Mouse (Mus musculus) cerebellum, postnatal 4 days (tissue): ENCODE results near the gene Gmfg.

Source experiments
- DNase-seq, 2 experiments: peaks; one replicate each; pipeline ENCODE4 v3.0.0; 2022; ENCODE audit warnings: low spot score in 2 of 2, mixed read lengths in 1 of 2

Gene Gmfg

DNA sequence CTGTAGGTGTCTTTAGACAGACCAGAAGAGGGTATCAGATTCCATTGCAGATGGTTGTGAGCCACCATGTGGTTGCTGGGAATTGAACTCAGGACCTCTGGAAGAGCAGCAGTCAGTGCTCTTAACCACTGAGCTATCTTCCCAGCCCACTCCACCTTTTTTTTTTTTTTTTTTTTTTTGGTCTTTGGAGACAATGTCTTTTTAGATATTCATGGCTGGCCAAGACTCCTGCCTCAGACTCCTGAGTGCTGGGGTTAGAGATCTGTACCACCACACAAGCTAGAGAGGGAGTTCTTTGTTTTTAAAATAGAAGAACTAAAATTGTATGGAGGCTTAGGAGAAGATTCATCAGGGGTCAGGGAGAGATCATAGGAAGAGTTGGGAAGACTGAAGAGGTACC, 717 bp downstream of the Gmfg start:
- no peak for DNase-seq

DNA sequence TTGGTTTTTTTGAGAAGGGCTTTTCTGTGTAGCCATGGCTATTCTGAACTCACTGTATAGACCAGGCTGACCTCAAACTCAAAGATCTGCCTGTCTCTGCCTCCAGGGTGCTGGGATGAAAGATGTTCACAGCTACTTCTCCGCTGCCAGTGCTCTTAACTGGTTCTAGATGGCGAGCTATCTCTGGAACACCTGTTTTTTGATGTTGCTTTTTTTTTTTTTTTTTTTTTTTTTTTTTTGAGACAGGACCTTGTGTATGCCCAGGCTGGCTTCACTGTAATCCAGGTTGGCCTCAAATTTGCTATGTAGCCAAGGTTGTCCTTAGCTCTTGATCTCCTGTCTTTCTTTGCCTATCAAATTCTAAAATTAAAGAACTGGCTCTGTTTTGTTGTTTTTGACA, 1.5 kb downstream of the Gmfg start:
- DNase-seq = no peak

DNA sequence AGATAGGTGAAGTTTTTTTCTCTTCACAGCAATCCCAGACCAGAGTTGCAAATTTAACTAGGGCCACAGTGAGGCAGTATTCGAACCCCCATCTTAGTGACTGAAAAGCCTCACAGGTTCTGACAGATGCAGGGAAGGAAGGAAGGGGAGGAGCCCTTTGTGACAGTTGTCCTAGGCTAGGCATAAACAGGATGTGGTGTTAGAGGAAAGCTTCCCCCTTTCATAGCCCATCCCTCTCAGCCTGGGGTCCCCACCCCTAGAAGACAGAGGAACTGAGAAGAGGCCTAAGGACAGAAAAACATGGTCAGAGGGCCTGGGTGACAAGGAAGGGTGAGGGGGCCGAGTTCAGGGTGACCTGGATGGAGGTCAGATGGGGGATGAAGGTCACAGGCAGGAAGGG, 3.5 kb downstream of the Gmfg start:
- DNase-seq = no peak

DNA sequence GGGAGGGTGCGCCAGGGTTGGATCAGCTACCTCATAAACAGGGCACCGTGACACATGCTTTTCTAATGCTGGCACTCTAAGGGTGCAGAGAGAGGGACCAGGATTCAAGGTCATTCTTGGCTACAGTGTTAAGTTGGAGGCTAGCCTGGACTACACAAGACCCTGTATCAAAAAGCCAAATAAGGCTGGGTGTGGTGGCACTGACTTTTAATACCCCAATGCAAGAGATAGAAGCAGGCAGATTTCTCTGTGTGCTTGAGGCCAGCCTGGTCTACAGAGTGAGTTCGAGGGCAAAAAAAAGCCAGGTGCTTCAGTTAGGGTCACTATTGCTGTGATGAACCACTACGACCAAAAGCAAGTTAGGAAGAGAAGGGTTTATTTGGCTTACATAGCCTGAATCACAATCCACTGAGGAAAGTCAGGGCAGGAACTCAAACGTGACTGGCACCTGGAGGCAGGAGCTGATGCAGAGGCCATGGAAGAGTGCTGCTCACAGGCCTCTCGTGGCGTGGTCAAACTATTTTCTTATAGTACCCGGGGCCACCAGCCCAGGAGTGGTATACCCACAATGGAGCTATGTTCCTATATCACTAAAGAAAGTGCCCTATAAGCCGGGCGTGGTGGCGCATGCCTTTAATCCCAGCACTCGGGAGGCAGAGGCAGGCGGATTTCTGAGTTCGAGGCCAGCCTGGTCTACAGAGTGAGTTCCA, 4.7 kb downstream of the Gmfg start:
- no peak for DNase-seq

DNA sequence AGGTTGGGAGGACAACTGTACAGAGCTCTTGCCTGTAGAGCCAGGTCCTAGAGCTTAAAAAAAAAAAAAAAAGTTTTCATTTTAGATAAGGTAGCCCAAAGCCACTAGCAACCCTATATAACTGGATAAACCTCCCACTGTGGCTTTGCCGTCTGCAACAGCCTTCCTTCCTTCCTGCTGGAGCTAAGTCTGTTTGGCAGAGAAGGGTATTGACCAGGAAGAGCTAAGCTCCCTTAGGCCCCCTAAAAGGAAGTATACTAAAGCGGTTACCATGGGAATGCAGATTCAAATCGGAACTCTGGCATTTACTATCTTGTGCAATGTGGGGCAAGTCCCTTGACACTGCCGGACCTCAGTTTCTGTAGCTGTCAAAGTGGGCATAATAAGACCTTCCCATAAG, 5.4 kb downstream of the Gmfg start:
- DNase-seq = no peak

DNA sequence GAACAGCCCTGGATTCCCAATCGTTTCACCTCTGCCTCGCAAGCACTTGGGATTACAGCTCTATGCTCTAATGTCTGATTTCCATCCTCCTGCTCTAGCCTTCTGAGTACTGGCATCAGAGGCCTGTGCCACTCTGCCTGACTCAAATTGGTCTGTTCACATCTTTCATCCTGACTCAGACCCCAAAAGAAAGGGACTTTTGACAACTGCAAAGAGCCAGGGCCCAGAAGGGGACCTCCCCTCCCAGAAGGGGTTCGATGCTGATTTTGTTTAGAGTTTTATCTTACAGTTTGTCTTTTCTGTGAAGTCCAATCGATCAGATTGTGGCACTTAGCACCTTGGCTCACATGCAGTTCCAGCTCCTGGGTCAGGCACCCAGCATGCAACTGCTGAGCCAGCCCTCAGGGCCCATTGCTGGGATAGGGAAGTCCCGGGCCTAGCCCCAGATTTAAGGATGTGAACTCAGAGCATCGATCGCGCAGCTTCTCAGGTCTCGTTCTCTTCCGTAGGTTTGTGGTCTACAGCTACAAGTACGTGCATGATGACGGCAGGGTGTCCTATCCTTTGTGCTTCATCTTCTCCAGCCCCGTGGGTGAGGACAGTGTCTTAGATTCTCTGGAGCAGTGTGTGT, 7.2 kb downstream of the Gmfg start:
- DNase-seq = no peak

DNA sequence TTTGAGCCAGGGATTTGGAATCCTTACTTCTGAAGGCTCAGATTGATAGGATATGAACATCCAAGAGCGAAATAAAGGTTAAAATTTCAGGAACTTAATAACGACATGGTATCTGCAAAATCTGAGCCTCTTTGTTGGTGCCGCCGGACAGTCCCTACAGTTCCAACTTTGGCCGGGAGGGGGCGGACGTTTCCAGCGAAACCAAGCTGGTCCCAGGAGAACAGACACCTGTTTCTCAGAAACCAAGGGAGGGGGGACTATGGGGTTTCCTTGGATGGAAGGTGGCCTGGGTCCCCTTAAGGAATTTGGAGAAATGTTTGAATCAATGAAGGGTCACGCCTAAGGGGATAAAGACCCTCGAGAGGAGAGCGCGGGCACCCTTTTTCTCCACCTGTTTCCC, 9.2 kb downstream of the Gmfg start:
- DNase-seq = peak; percentile 91 to 94

DNA sequence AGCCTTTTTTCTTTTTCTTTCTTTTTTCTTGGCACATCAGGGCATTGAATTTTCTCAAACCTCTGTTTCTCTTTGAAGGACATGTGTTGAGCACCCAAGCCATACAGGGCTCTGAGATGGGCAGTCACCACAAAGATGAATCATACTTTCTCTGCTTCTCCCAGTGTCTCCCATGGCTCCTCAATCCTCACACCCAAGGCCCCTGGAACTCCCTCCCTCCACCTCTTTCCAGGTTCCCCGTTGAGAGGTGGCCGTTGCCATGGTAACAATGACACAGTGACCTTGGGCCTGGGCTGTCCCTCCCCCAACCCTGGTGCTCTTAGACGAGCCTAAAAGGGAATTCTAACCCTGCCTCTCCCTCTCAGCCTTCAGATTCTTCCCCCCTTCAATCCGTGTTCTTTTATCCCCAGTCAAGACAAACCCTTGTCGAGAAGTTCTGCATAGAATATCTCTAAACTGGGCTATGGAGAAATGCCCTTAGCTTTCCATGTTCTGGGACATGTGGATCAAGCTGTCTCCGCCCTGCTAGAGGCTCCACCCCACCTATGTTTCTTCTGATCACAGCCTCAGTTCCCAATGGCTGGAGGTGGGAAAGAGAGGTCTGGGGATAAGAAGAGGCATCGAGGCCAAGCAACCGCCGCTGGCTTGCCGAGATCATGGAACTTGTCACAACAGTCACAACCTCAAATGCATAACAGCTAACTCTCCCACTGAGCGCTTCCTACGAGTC, 10.0 kb downstream of the Gmfg start:
- DNase-seq = peak in 1 of 2 experiments; percentile 34

DNA sequence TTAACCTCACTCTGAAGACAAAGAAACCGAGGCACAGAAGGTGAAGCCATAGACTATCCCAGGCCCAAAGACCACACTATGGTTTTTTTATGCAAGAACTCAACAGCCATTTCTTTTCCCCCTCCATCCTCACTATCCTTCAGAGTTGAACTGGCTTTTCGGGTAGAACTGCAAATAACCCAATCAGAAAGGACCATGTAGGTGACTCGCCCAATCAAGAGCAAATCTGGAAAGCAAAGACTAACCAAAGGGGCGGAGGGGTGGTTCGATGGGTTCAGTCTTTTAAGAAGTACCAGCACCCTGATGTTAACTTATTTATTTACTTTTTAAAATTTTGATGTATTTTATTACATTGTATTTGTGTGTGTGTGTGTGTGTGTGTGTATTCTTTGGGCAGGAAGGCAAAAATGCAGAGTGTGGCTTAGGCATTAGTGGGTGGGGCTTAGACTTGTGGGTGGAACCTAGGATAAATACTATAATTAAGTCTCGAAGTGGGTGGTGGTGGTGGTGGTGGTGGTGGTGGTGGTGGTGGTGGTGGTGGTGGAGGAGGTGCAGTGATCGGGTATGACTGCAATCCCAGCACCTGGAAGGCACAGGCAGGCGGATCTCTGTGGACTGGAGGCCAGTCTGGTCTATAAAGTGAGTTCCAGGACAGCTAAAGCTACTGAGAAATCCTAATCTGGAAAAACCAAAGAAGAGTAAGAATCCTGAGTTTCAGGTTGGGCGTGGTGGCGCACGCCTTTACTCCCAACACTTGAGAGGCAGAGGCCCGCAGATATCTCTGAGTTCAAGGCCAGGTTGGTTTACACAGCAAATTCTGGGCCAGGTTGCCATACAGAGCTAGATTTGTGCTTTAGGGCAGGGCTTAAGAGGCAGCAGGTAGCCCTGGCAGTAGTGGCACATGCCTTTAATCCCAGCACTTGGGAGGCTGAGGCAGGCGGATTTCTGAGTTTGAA, 10.9 kb downstream of the Gmfg start:
- no peak for DNase-seq

DNA sequence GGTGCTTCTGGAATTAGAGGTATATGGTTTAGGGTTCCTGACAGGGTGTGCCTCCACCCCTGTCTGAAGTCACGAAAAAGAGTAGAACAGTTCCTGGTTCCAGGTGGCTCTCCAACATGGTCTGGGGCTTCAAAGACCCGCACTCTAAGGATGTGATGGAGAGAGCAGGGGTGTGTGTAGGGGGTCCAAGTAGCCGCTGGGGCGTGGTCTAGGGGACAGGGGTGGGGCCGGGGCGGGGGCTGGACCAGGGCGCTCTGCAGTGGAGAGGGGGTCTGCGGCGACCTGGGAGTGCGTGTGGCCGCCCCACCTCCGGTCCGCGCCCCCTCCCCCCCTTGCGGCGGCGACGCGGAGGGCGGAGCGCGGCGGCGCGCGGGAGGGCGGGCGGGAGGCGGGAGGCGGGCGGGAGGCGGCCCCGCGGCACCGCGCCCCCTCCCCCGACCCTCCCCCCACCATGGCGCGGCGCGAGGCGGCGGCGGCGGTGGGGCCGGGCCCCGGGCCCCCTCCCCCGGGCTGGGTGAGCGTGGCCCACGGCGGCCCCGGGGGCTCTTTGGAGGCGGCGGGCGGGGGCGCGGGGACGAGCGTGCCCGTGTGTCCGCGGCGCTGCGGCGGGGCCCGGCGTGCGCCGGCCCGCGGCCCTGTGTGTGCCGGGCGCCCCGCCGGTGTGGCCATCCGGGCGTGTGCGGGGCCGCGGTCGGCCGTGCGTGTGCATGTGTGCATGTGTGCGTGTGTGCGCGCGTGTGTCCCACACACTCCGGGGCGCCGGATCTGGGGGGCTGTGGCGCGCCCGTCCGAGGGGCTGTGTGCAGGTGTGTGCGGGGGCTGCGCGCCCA, 14.5 kb downstream of the Gmfg start, which contains the start of gene Lrfn1:
Lrfn1 (plus strand) TSS at position 450 of the 830 bp plus-strand sequence.
- DNase-seq = peak in 1 of 2 experiments; percentile 37

DNA sequence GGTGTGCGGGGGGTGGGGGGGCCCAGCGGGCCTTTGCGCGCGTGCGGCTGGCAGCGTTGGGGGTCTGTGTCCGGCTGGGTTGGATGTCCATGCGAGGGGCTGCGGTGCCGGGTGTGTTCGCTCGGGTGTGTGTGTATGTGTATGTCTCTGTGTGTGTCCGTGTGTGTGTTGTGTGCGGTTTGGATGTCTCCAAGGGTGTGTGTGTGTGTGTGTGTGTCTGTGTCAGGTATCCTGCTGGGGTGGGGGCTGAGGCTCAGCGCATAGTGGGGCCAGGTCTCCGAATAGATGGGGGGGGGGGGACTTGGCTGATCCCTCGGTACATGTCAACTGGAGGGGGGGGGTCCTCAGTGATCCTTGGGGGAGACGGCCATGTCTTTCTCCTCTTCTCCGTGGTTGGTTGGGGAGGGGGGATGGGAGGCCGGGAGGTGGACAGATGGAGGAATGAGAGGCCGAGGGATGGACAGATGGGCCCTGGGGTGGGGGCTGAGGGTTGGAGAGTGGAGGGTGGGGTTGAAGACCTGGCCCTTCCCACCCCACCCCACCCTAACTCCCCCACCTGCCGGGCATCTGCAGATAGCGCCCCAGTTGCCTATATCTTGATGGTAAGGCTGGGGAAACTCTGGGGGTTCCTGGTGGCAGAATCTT, 15.2 kb downstream of the Gmfg start:
- no peak for DNase-seq

DNA sequence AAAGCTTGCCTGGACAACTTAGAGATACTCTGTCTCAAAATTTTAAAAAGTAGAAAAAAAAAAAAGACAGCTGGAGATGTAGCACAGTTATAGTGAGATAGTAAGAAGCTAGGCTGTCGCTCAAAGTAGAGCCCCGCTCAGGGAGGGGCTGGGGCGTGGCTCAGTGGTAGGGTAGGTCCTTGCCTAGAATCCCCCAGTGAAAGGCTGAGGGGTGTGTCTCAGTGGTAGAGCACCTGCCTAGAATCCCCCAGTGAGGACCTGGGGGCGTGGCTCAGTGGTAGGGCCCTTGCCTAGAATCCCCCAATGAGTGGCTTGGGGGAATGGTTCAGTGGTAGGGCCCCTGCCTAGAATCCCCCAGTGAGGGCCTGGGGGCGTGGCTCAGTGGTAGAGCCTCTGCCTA, 23.1 kb downstream of the Gmfg start:
- DNase-seq = no peak

DNA sequence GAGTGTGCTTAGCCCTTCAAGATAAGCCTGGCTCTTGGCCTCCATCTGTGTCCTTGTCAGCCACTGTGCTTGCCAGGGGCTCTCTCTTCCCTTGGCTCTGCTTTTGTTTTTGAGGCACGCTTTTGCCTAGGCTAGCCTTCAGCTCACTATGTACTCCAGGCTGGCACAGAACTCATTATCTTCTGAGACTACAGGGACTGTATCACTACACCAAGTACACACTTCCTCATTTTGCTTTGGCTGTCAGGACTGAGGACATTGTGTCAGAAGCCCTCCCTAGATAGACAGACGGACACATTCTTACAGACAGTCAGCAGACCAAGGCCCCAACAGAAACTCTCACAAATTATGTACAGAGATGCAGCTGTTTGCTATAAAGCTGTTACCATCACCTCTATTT, 25.5 kb downstream of the Gmfg start:
- no peak for DNase-seq

DNA sequence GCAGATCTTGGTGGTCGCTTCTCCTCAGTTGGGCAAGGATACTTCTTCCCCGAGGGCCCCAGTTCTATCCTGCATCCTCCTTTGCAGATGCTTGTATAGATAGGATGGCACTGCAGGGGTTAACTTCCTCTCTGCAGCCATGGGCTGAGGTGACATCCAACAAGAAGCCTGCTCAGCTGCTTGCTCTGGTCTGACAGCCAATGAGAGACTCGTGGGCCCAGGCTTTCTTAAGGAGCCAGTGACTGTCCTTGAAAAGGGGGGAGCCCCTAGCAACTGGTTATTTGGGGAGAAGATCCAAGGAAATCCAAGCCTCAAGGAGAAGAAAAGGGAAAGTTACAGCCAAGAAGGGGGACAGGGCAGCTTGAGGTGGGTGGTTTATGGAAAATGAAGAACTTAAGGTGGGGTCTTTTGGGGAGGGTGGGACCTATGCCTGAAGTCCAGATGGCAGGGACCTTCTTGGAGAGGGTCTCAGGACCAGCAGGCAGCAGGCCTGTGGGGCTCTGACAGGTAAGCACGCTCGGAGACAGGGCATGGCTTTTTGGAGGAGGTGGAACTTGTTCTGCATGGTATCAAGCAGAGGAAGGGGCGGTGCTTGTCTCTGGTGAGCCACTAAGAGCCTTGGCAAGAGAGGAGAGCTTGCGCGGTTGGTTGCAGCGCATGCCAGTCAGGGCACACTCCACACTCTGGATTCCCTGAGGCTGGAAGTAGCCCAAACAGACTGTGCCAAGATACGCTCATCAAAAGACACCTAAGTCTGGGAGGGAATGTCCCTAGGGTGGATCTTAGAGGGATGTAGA, 27.4 kb downstream of the Gmfg start:
- peak; percentile 53 to 72 for DNase-seq

DNA sequence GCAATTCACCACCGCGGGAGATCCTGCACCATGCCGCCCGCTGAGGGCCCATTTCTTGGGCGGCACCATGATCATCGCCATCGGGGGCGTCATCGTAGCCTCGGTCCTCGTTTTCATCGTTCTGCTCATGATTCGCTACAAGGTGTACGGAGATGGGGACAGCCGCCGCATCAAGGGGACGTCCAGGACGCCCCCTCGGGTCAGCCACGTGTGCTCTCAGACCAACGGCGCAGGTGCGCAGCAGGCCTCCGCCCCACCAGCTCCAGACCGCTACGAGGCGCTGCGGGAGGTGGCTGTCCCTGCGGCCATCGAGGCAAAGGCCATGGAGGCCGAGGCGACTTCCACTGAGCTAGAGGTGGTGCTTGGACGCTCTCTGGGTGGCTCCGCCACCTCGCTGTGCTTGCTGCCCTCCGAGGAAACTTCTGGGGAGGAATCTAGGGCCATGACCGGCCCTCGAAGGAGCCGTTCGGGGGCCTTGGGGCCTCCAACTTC, 29.5 kb downstream of the Gmfg start:
- DNase-seq = no peak

DNA sequence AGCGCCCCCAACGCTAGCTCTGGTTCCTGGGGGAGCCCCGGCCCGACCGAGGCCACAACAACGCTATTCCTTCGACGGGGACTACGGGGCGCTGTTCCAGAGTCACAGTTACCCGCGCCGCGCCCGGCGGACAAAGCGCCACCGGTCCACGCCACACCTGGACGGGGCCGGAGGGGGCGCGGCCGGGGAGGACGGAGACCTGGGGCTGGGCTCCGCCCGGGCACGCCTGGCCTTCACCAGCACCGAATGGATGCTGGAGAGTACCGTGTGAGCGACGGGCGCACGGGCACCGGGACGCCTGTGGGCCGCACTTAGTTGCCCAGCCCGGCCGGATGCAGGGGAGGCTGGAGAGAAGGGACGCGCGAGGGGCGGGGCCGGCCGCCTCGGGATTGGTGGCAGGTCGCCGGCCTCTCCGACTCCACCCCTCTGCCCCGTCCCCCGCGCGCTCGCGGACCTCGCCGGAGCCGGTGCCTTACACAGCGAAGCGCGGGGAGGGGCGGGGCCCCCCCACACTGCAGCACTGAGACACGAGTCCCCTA, 30.0 kb downstream of the Gmfg start:
- DNase-seq = peak in 1 of 2 experiments; percentile 36

DNA sequence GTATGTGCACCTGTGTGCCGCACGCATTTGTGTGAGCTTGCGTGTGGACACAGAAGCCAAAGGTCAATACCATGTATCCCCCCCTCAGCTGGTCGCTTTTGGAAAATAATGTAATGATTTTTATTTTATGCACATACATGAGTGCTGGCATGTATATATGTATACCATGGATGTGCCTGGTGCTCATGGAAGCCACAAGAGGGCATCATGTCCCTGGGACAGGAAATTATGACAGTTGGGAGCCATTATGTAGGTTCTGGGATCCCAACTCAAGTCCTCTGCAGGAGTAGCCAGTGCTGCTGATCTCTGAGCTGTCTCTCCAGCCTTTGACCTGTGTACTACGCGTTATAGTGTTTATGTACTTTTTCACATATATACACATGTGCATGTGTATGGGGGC, 38.9 kb downstream of the Gmfg start:
- no peak for DNase-seq

DNA sequence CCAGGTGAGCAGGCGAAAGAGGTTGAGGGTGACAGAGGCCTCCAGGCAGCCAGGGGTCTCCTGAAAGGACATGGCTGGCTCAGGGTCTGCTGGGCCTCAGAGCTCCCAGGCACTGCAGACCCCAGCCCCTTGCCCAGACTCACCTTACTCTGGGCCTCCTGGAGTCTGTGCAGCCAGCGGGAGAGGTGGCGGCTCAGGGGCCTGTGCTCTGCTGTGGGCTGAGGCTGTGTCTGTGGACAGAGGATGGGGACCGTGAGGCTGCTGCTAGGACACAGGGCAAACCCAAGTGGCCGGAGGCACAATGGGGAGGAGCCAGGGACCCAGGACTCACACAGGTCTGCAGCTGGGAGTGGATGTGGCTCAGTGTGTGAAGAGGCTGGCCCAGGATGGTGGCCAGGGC, 40.1 kb downstream of the Gmfg start:
- DNase-seq = no peak

DNA sequence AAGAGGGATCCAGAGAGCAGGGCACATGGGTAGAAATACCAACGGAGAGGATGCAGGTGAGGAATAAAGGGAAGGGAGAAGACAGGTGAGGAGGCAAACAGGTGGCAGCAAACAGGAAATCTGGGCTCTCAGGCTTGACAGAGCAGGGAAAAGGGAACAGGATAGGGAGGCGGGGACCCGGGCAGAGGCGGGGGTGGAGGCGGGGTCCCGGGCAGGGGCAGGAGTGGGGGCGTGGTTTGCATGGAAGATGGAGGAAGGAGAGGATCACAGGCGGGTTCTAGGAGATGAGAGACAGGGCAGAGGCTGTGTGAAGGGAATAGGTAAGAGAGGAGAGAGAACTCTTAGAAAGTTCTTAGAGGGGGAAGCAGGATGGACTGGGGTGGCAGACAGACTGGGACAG, 41.6 kb downstream of the Gmfg start:
- DNase-seq = no peak
